Mouse (Mus musculus) kidney, postnatal 0 days (tissue): ENCODE measurements around the gene Tex22. TPM values are rescaled to one million over a fixed set of nuclear protein-coding genes. Genes with fewer than 3 reads are reported as not detected.
A peak's percentile ranks its signal among the peaks of the same experiment; 100 is the strongest.

Source experiments
- ATAC-seq: fragments of 200-750 bp; cut with Nextera tagmentation; replicated peaks from 2 replicates; pipeline ENCODE4 v1.8.0; 2017; ENCODE audit warnings: low read depth, moderate number of reproducible peaks, moderate TSS enrichment, moderate library complexity; ENCODE audit not compliant: low FRiP score
- DNase-seq: peaks from one replicate; pipeline ENCODE4 v3.0.0-alpha.2; 2016; ENCODE audit warnings: low spot score
- H3K27ac ChIP-seq: fragments of 300-500 bp; sonication (generic); 2 replicates; pipeline ENCODE4 v1.5.1; 2014; ENCODE audit warnings: mild to moderate bottlenecking
- H3K27me3 ChIP-seq: fragments of 300-500 bp; sonication (generic); 2 replicates; pipeline ENCODE4 v1.6.1; 2014; ENCODE audit warnings: low read length, mixed read lengths; ENCODE audit not compliant: insufficient read depth
- H3K36me3 ChIP-seq: fragments of 300-500 bp; sonication (generic); 2 replicates; pipeline ENCODE4 v1.6.1; 2014; ENCODE audit warnings: low read length, mixed read lengths; ENCODE audit not compliant: insufficient read depth
- H3K4me1 ChIP-seq: fragments of 300-500 bp; sonication (generic); replicated peaks from 2 replicates; pipeline ENCODE4 v1.6.1; 2014; ENCODE audit warnings: antibody characterized with exemption, low read length, mixed read lengths; ENCODE audit not compliant: insufficient read depth
- H3K4me2 ChIP-seq: fragments of 300-500 bp; sonication (generic); 2 replicates; pipeline ENCODE4 v1.6.1; 2014; ENCODE audit warnings: mild to moderate bottlenecking, low read length, moderate library complexity, mixed read lengths
- H3K4me3 ChIP-seq: fragments of 300-500 bp; sonication (generic); replicated peaks from 2 replicates; pipeline ENCODE4 v1.5.1; 2014; ENCODE audit warnings: low read depth, low read length
- H3K9ac ChIP-seq: fragments of 300-500 bp; sonication (generic); 2 replicates; pipeline ENCODE4 v1.6.1; 2014; ENCODE audit warnings: low read depth, low read length
- H3K9me3 ChIP-seq: fragments of 300-500 bp; sonication (generic); replicated peaks from 2 replicates; pipeline ENCODE4 v1.6.1; 2016; ENCODE audit warnings: low read length, inconsistent platforms, mixed read lengths
- CTCF ChIP-seq: IDR thresholded peaks from 2 replicates; pipeline ENCODE4 v1.5.1; 2016; ENCODE audit warnings: antibody characterized with exemption, low read depth, mild to moderate bottlenecking, moderate library complexity
- WGBS: fragments of 180-500 bp; shearing (Covaris S2); extraction: QIAGEN DNeasy Blood & Tissue Kit; methylation state at CpG from one replicate; pipeline ENCODE4 v1.1.7; 2014; 5-methylcytosine and 5-hydroxymethylcytosine counted together
- polyA plus RNA-seq: library from polyadenylated mRNA; unstranded; fragments of >200 nt; fragmentation: Nextera tagmentation; extraction: Ambion mirVana; gene quantifications from 2 replicates; pipeline ENCODE4 v1.2.1, GENCODE M21; 2015

The Tex22 gene
- polyA plus RNA-seq, 1 experiment from 2014 or later, result not detected

DNA sequence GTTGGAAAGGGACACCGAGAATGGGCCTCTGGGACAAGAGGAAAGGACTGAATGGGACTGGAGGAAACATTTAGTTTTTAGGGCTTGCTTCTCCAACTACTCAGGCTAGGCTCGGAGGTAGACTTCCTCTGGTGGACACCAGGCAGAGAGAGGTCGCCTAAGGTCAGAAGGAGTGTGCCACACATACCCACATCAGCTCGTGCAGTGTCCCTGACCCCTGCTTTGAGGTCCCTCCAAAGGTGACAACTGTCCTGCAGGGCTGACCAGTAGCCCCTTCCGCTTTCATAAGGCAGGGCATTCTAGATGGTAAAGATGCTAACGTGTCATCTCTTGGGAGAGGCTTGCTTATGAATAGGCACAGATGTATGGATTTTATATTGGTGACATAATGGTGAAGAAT is 1.2 kb downstream of the Tex22 start:
- 0 out of 2 replicates have a peak, but pooled peaks cover 10% of the 10 kb centered on the region for H3K4me1 ChIP-seq
- no peaks in the 10 kb centered on the region for H3K9me3 ChIP-seq
- no peak for DNase-seq
- WGBS, result 38% methylated on average over 6 of the region's 6 CpGs
- no peak overlapping the region for H3K9ac ChIP-seq
- no peak for TF ChIP-seq CTCF
- H3K27ac ChIP-seq, result no peak overlapping the region
- peak overlapping the region; percentile 76; the same call in 1 of the 2 replicates for H3K4me2 ChIP-seq
- 0 out of 2 replicates have a peak, but pooled peaks cover 7% of the 10 kb centered on the region for H3K36me3 ChIP-seq
- ATAC-seq, result no peak
- H3K27me3 ChIP-seq, result no peaks in the 10 kb centered on the region
- H3K4me3 ChIP-seq, result no peak overlapping the region

DNA sequence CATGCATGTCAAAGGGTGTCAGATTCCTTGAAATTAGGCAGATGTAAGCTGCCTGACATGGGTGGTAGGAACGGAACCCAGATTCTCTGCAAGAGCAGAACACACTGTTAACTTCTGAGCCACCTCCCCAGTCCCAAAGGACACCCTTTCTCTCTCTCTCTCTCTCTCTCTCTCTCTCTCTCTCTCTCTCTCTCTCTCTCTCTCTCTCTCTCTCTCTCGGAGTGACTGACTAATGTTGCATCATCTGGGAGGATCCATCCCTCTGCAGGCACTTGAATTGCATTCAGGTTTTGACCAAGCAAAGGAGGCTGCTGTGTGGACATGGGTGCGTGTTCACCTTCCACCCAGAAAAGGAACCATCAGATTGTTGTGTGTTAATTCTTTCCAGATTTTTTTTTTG is 13.0 kb downstream of the Tex22 start:
- no peak overlapping the region for H3K27ac ChIP-seq
- H3K9me3 ChIP-seq, result no peaks in the 10 kb centered on the region
- no peak overlapping the region for H3K9ac ChIP-seq
- TF ChIP-seq CTCF, result no peak
- 66% methylated on average over 3 of the region's 3 CpGs for WGBS
- no peak overlapping the region for H3K4me2 ChIP-seq
- no peak overlapping the region for H3K4me3 ChIP-seq
- ATAC-seq, result no peak
- no peaks in the 10 kb centered on the region for H3K36me3 ChIP-seq
- H3K27me3 ChIP-seq, result no peaks in the 10 kb centered on the region
- no peaks in the 10 kb centered on the region for H3K4me1 ChIP-seq
- no peak for DNase-seq

DNA sequence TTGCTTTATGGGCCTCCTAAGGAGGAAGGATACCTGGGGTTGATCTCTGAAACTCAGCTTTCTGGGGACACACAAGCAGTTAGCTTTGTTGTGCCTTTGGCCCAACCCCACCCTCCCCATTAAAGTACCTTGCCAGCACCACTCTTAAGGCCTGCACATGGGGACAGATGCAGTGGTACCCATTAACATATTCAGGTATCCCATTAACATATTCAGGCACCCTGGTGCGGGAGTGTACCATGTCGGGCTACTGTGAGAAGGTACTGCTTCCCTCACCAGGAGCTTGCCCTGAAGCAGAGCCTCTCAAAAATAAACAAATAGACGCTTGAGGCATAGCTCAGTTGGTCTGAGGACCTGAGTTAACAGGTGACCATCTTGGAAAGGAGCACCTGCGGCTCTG is 13.7 kb downstream of the Tex22 start:
- ATAC-seq, result no peak
- 35% methylated on average over 4 of the region's 4 CpGs for WGBS
- TF ChIP-seq CTCF, result no peak

DNA sequence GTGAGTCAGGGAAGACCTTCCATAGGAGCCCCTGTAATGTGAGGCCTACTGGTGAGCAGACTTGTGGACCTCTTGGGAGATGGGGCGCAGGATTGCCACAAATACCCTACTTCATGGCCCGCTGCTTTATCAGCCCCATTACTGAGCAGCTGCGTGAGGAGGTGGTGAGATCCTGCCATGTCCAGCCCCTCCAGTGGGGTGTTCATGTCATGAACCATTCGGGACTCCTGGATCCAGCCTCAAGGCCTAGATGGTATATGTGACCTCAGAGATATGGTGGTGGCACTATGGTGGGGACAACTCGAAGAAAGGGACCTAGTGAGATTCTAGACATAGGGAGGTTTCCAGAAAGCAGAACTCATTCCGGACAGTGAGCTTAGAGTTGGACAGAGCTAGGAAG is 14.8 kb downstream of the Tex22 start:
- ATAC-seq, result no peak
- Histone ChIP-seq H3K27ac (no peak overlapping the region), H3K4me2 (no peak overlapping the region), H3K4me3 (no peak overlapping the region), H3K27me3 (no peaks in the 10 kb centered on the region), H3K36me3 (no peaks in the 10 kb centered on the region), H3K4me1 (no peaks in the 10 kb centered on the region), H3K9me3 (no peaks in the 10 kb centered on the region), H3K9ac (no peak overlapping the region)
- no peak for TF ChIP-seq CTCF
- no peak for DNase-seq
- 87% methylated on average over 6 of the region's 6 CpGs for WGBS

More for the DNA sequence above, 13.7 kb downstream of the Tex22 start:
- Histone ChIP-seq H3K4me1 (no peaks in the 10 kb centered on the region), H3K36me3 (no peaks in the 10 kb centered on the region), H3K4me2 (no peak overlapping the region), H3K27ac (no peak overlapping the region), H3K9ac (no peak overlapping the region), H3K9me3 (no peaks in the 10 kb centered on the region), H3K27me3 (no peaks in the 10 kb centered on the region), H3K4me3 (no peak overlapping the region)
- no peak for DNase-seq

DNA sequence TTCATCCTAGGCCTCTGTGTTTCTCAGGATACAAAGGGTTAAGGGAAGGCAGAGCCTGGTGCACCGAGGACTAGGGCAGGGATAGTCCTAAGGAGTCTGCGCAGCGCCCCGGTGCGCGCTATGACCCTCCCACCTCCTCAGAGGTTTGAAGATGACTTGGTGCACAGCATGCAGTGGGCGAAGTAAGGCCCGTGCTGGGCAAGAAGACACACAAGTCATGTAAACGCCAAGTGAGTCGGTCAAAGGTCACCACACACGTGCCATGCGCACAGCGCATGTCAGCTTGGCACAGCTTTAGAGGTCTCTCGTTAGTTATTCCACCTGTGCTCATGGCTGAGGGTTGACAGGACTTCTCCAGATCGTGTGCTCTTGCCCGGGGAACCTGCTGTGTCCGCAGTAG is 15.8 kb downstream of the Tex22 start:
- Histone ChIP-seq H3K4me2 (no peak overlapping the region), H3K27me3 (no peaks in the 10 kb centered on the region), H3K27ac (no peak overlapping the region), H3K36me3 (no peaks in the 10 kb centered on the region), H3K4me1 (no peaks in the 10 kb centered on the region), H3K9ac (no peak overlapping the region), H3K4me3 (no peak overlapping the region), H3K9me3 (no peaks in the 10 kb centered on the region)
- no peak for DNase-seq
- no peak for TF ChIP-seq CTCF
- ATAC-seq, result peak; percentile 60
- WGBS, result 70% methylated on average over 17 of the region's 17 CpGs

DNA sequence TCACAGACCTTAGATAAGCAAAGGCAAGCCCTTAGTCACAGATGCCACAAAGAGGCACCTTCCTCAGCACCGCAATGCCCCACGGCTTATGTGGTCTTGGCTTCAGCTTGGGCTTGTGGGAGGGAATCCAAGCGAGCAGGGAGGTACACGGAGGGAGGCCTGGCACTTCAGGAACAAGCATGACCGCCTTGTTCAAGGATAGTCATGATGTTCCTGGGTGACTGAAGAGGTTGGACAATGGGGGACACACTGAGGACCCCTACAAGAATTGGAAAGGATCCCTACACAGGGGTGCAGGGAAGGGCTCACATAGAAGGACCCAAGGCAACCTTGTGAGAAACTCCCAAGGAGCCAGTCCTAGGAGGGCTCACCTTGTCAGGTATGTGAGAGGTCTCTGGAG is 22.7 kb downstream of the Tex22 start:
- Histone ChIP-seq H3K4me1 (peaks cover 22% of the 10 kb centered on the region), H3K4me2 (peak overlapping the region; percentile 94; the same call in 1 of the 2 replicates), H3K9ac (peak overlapping the region; percentile 99), H3K27me3 (no peaks in the 10 kb centered on the region), H3K36me3 (no peaks in the 10 kb centered on the region), H3K4me3 (peak overlapping the region; percentile 76; the same call in 1 of the 2 replicates), H3K27ac (no peak overlapping the region), H3K9me3 (no peaks in the 10 kb centered on the region)
- TF ChIP-seq CTCF, result no peak
- 80% methylated on average over 5 of the region's 5 CpGs for WGBS
- no peak for DNase-seq
- ATAC-seq, result no peak

DNA sequence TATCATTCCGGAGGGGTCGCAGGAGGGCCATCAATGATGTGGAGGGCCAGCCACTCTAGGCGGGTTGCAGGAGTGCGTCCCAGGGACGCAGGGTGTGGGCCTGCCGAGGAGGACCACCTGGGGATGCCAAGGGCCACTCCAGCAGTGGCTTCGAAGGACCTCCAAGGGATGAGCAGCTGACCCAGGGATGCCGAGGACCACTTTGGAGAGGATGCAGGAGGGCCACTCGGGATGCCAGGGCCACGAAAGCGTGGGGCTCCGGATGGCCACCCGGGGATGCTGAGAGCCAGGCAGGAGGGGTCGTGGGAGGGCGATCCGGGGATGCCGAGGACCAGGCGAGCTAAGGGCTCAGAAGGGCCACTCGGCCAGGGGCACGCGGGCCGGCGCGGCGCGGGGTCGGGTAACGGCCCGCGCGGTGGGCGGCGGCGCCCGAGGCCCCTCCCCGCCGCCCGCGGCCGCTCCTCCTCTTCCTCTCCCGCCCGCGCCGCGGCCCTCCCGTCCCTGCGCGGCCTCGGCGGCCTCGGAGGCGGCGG is 23.5 kb downstream of the Tex22 start, which contains the start of gene Mta1:
TSS of gene Mta1 (plus strand) at position 530 of the 533 bp plus-strand sequence.
- Histone ChIP-seq H3K27ac (peak within 1 kb of the TSS; percentile 78), H3K4me2 (peak within 1 kb of the TSS; percentile 94), H3K4me3 (peak within 1 kb of the TSS; percentile 76), H3K9me3 (no peaks in the 10 kb centered on the region), H3K27me3 (no peaks in the 10 kb centered on the region), H3K36me3 (no peaks in the 10 kb centered on the region), H3K9ac (peak within 1 kb of the TSS; percentile 99), H3K4me1 (peaks cover 22% of the 10 kb centered on the region)
- ATAC-seq (peak; percentile 38), DNase-seq (peak; percentile 74)
- WGBS, result 3% methylated on average over 21 of the region's 53 CpGs
- TF ChIP-seq CTCF, result no peak
